Mouse (Mus musculus) kidney, adult 2 months (tissue): ENCODE measurements around the gene Npas3. TPM values are rescaled to one million over a fixed set of nuclear protein-coding genes. Genes with fewer than 3 reads are reported as not detected.

Experiments used
- DNase-seq: peaks from one replicate; pipeline ENCODE4 v3.0.0; 2021
- H3K27ac ChIP-seq: fragments of 200-500 bp; 2 replicates; pipeline ENCODE4 v1.5.1; 2012; ENCODE audit warnings: low read depth, low read length, control low read depth, inconsistent platforms; ENCODE audit not compliant: insufficient read depth
- H3K27me3 ChIP-seq: fragments of 200-500 bp; replicated peaks from 2 replicates; pipeline ENCODE4 v1.6.1; 2012; ENCODE audit warnings: mild to moderate bottlenecking, moderate library complexity, low read length, inconsistent platforms; ENCODE audit not compliant: control insufficient read depth, insufficient read depth
- H3K36me3 ChIP-seq: fragments of 200-500 bp; 2 replicates; pipeline ENCODE4 v1.6.1; 2012; ENCODE audit warnings: mild to moderate bottlenecking, moderate library complexity, low read length, inconsistent platforms; ENCODE audit not compliant: control insufficient read depth, insufficient read depth
- H3K4me1 ChIP-seq: fragments of 200-500 bp; 2 replicates; pipeline ENCODE4 v1.6.1; 2011; ENCODE audit warnings: low read length; ENCODE audit not compliant: control insufficient read depth, insufficient read depth
- H3K4me3 ChIP-seq: fragments of 200-500 bp; 2 replicates; pipeline ENCODE4 v1.5.1; 2011; ENCODE audit warnings: mild to moderate bottlenecking, low read depth, low read length, control low read depth; ENCODE audit not compliant: insufficient read depth
- CTCF ChIP-seq: fragments of 200-500 bp; conservative IDR thresholded peaks from 2 replicates; pipeline ENCODE4 v1.5.1; 2011; ENCODE audit warnings: low read depth, mild to moderate bottlenecking, control low read depth, low read length, moderate library complexity, mixed read lengths; ENCODE audit not compliant: insufficient read depth, insufficient read length
- POLR2A ChIP-seq: fragments of 200-500 bp; IDR thresholded peaks from one replicate; pipeline ENCODE4 v1.6.1; 2011; ENCODE audit warnings: low read depth, low read length, control low read depth
- WGBS: fragments of 180-500 bp; shearing (Covaris S2); methylation state at CpG from one replicate; pipeline ENCODE4 v1.1.7; 2018; 5-methylcytosine and 5-hydroxymethylcytosine counted together
- polyA plus RNA-seq: library from polyadenylated mRNA; depleted of rRNA; stranded (reverse); fragments of >200 nt; gene quantifications from 2 replicates; pipeline ENCODE4 v1.2.3, GENCODE M21; 2012

Gene Npas3
- polyA plus RNA-seq, 1 experiment: 0.11 TPM

DNA sequence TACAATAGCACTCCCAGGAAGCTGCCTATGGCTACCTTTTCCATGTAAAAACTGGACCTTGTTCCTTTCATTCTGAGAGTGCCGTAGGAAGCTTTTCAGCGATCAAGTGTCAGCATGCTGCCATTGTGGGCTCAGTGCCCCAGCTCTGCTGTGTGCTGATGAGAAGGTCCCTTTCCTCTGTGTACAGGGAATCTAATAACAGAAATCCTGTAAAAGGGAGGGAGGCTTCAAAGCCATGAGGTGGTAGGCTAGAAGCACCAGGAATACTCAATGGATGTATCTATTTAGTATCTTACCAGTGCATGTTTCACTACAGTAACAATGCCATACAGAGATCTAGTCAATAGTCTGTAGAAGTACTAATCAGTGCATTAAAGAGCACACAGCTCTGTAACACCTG lies 423.4 kb downstream of the Npas3 start:
- Histone ChIP-seq H3K36me3 (no peaks in the 10 kb centered on the region), H3K4me3 (no peak overlapping the region), H3K27ac (no peak overlapping the region), H3K4me1 (no peaks in the 10 kb centered on the region), H3K27me3 (no peaks in the 10 kb centered on the region; the same call in 1 of the 2 replicates)
- no peak for DNase-seq
- 90% methylated on average over 2 of the region's 2 CpGs for WGBS
- no peak for TF ChIP-seq POLR2A
- no peak for TF ChIP-seq CTCF

DNA sequence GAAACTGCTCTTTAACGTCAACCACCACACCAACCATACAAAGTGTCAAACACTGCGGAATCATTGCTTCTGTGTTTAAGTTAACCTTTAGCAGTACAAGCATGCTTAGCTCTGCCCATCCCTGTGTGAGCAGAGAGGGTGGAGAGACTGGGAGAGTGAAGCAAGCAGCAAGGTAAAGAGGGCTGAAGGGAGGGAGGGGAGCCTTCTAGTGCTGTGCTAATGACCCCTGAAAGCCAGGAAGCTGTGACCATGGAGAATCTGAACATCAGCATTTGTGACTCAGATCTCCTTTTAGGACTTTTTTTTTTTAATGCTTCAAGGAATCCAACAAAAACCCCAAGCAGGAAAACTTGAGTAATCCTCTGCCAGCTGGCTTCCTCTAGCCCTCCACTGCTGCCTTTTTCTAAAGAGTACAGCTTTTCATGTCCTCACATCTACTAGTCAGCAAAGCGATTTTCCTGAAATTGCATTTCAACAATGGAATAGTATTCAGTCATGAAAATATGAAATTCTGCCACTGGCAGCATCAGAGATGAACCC lies 428.7 kb downstream of the Npas3 start:
- 63% methylated on average over 3 of the region's 3 CpGs for WGBS
- Histone ChIP-seq H3K27ac (no peak overlapping the region), H3K27me3 (no peaks in the 10 kb centered on the region; the same call in 1 of the 2 replicates)

DNA sequence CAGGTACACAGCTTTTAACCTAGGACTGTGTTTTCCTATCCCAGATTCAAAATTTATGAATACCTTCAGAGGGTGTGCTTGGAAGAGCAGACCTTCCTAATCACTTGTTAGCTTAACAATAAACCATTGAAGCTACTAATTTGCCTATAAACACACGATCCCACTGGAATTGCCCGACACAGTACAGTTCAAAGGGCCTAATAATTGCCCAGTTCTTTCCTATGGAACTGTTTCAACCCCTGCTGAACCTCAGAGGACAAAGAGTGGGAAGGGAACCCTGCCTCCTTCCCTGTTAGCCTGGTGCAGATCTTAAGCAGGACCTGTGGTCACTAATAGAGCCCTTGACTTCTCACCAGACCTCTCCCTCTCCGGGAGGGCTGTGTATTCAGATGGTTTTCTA lies 429.7 kb downstream of the Npas3 start:
- no peak for DNase-seq
- TF ChIP-seq POLR2A: no peak
- Histone ChIP-seq H3K4me1 (no peaks in the 10 kb centered on the region), H3K4me3 (no peak overlapping the region), H3K27me3 (no peaks in the 10 kb centered on the region; the same call in 1 of the 2 replicates), H3K27ac (no peak overlapping the region), H3K36me3 (no peaks in the 10 kb centered on the region)
- WGBS: 45% methylated on average over 3 of the region's 3 CpGs

More for the DNA sequence above, 428.7 kb downstream of the Npas3 start:
- Histone ChIP-seq H3K4me3 (no peak overlapping the region), H3K36me3 (no peaks in the 10 kb centered on the region), H3K4me1 (no peaks in the 10 kb centered on the region)
- no peak for TF ChIP-seq CTCF
- no peak for TF ChIP-seq POLR2A
- DNase-seq: no peak

DNA sequence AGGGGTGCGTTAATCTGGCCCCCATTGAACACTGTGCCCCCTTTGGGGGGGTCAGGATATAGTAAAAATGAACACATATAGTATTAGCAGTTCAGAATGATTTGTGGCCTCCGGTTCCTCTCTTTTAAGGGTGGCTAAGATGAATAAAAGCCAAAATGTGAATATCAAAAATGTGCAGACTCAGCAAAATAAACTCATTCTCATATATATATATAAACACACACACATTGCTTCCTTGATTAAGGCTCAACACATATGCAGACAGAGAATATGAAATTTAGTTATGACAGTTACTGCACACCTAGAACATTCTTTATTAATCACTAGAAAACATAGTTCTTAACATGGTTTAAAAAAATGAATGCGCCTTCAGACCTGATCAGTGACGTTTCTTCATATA lies 430.7 kb downstream of the Npas3 start:
- DNase-seq: no peak
- Histone ChIP-seq H3K36me3 (no peaks in the 10 kb centered on the region), H3K4me3 (no peak overlapping the region), H3K27me3 (no peaks in the 10 kb centered on the region), H3K4me1 (no peaks in the 10 kb centered on the region), H3K27ac (no peak overlapping the region)
- 97% methylated on average over 4 of the region's 4 CpGs for WGBS
- TF ChIP-seq POLR2A: no peak
- TF ChIP-seq CTCF: no peak

DNA sequence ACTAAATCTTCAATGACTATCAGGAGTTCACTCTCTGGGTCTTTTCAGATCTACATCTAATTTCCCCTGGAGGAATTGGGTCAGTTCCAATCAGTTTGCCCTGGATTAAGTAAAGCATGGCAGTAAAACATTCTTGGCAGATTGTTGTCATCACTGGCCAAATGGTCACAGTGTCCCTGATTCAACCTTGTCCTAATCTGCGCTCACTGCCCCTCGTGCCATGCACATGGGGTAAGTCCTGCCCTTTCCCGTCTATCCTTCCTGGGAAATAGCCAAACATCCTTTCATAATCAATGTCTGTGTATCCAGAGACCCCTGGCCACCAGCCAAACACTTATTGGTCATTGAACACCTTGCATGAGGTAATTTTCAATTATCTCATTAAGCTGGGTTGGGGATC lies 432.0 kb downstream of the Npas3 start:
- WGBS: 77% methylated on average over 3 of the region's 3 CpGs
- no peak overlapping the region for H3K27ac ChIP-seq
- no peaks in the 10 kb centered on the region for H3K36me3 ChIP-seq
- TF ChIP-seq POLR2A (no peak), CTCF (no peak)
- no peaks in the 10 kb centered on the region for H3K27me3 ChIP-seq
- peak; percentile 1 for DNase-seq
- no peak overlapping the region for H3K4me3 ChIP-seq
- no peaks in the 10 kb centered on the region for H3K4me1 ChIP-seq

DNA sequence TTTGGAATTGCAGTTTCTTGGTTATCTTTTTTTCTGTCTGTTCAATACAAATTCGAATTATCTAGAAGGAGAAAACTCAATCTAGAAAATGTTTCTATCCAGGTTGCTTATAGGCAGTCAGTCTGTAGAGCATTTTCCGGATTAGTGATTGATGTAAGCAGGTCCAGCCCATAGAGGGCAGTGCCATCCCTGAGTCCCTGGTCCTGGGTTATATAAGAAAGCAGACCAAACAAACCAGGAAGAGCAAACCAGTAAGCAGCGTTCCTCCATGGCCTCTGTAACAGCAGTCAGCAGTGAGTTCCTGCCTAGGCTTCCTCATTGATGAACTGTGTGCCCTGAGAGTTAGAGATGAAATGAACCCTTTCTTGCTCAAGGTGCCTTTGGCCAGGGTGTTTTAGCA lies 433.6 kb downstream of the Npas3 start:
- Histone ChIP-seq H3K27ac (no peak overlapping the region), H3K4me3 (no peak overlapping the region), H3K4me1 (no peaks in the 10 kb centered on the region), H3K36me3 (no peaks in the 10 kb centered on the region), H3K27me3 (no peaks in the 10 kb centered on the region)
- 44% methylated on average over 3 of the region's 3 CpGs for WGBS
- peak; percentile 17 for DNase-seq
- TF ChIP-seq POLR2A (no peak), CTCF (no peak; the same call in 1 of the 2 replicates)

DNA sequence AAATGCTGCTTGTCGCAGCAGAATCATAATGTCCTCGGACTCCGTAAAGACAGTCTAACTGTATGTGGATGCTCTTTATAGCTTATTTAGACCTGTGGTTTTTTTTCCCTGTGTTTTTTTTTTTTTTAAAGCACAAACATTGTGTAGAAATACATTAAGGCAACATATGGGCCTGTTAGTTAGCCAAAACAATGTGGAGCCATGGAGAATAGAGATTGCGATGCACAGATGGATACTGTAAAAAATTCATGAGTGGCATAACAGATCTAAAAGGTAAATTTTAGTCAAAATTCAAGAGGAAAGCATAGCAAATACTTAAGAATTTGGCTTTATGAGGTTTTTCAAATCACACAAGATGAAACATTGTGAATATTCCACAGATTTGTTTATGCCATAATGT lies 444.0 kb downstream of the Npas3 start:
- WGBS: 98% methylated on average over 4 of the region's 4 CpGs
- no peaks in the 10 kb centered on the region for H3K4me1 ChIP-seq
- no peak overlapping the region for H3K27ac ChIP-seq

DNA sequence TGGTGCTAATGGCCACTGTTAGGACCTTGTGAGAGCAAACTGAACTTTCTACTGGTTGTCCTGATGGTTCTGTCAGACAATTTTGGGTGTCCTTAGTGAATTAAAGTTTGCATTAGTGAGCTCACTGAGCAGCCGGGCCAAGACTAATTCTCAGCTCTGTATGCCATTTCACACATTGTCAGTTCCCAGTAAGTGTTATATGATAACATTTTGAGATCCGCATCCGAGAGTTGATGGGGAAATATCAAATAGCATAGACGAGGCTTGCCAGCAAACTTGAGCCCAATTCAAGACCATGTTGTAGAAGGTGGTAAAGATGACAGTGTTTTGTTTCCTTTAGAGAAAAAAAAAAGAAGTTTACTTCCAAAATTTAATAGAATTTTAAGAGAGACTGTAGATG lies 445.9 kb downstream of the Npas3 start:
- Histone ChIP-seq H3K4me1 (no peaks in the 10 kb centered on the region), H3K27ac (no peak overlapping the region), H3K36me3 (no peaks in the 10 kb centered on the region), H3K4me3 (no peak overlapping the region), H3K27me3 (no peaks in the 10 kb centered on the region)
- 83% methylated on average over 4 of the region's 4 CpGs for WGBS
- TF ChIP-seq CTCF (no peak), POLR2A (no peak)
- no peak for DNase-seq

More for the DNA sequence above, 444.0 kb downstream of the Npas3 start:
- Histone ChIP-seq H3K4me3 (no peak overlapping the region), H3K36me3 (no peaks in the 10 kb centered on the region), H3K27me3 (no peaks in the 10 kb centered on the region)
- TF ChIP-seq CTCF (no peak), POLR2A (no peak)
- no peak for DNase-seq
